Mouse (Mus musculus) MN1 (cell line): ENCODE data around the gene Aurkb.

Experiments used
- DNase-seq: peaks from one replicate; pipeline ENCODE4 v3.0.0-alpha.2; 2016; ENCODE audit warnings: low spot score

Gene Aurkb

GRCm38 (mm10) chr11:69098039-69098761 lies 52.8 kb downstream of the Aurkb start:
- no peak for DNase-seq

- DNase-seq: peak; percentile 97
These were observed 53.3 kb downstream of the Aurkb start for GRCm38 (mm10) chr11:69098762-69099091.

- peak; percentile 69 for DNase-seq
These were observed 53.9 kb downstream of the Aurkb start for GRCm38 (mm10) chr11:69099177-69099914.

- DNase-seq: peak; percentile 92
These were observed 54.5 kb downstream of the Aurkb start for GRCm38 (mm10) chr11:69099915-69100345.

GRCm38 (mm10) chr11:69100639-69101360 lies 55.4 kb downstream of the Aurkb start:
- DNase-seq: no peak
